Mouse (Mus musculus): Measurements from ENCODE around the gene Nfx1.

Gene Nfx1

GRCm38 (mm10) chr4:41047524-41048271 is 77.0 kb downstream of the Nfx1 start, which contains the start of gene Aqp7:
Aqp7 (minus strand) TSS chr4:41048139.
- no peak for DNase-seq

GRCm38 (mm10) chr4:41048926-41049325 is 78.2 kb downstream of the Nfx1 start:
- DNase-seq: no peak

- DNase-seq: peak; percentile 73
These were observed 80.3 kb downstream of the Nfx1 start for GRCm38 (mm10) chr4:41050726-41051675.

GRCm38 (mm10) chr4:41051781-41052180 is 81.1 kb downstream of the Nfx1 start:
- no peak for DNase-seq

- DNase-seq: no peak
These were observed 84.4 kb downstream of the Nfx1 start for GRCm38 (mm10) chr4:41055111-41055510.

- no peak for DNase-seq
These were observed 85.5 kb downstream of the Nfx1 start for GRCm38 (mm10) chr4:41056253-41056652.

- DNase-seq: no peak
These were observed 86.1 kb downstream of the Nfx1 start for GRCm38 (mm10) chr4:41056742-41057332.

GRCm38 (mm10) chr4:41057361-41057760 is 86.7 kb downstream of the Nfx1 start:
- no peak for DNase-seq

GRCm38 (mm10) chr4:41063351-41063750 is 92.6 kb downstream of the Nfx1 start:
- DNase-seq: no peak

GRCm38 (mm10) chr4:41063894-41064673 is 93.4 kb downstream of the Nfx1 start:
- DNase-seq: no peak

- DNase-seq: no peak
These were observed 94.5 kb downstream of the Nfx1 start for GRCm38 (mm10) chr4:41065196-41065595.

GRCm38 (mm10) chr4:41071500-41072429 is 101.1 kb downstream of the Nfx1 start:
- DNase-seq: no peak

GRCm38 (mm10) chr4:41073008-41073817 is 102.5 kb downstream of the Nfx1 start:
- no peak for DNase-seq

GRCm38 (mm10) chr4:41074461-41074860 is 103.8 kb downstream of the Nfx1 start:
- no peak for DNase-seq

Data from right cerebral cortex, postnatal 25 days (tissue).